8 mouse cellular contexts compared by ENCODE assay signal in the genomic region with DNA sequence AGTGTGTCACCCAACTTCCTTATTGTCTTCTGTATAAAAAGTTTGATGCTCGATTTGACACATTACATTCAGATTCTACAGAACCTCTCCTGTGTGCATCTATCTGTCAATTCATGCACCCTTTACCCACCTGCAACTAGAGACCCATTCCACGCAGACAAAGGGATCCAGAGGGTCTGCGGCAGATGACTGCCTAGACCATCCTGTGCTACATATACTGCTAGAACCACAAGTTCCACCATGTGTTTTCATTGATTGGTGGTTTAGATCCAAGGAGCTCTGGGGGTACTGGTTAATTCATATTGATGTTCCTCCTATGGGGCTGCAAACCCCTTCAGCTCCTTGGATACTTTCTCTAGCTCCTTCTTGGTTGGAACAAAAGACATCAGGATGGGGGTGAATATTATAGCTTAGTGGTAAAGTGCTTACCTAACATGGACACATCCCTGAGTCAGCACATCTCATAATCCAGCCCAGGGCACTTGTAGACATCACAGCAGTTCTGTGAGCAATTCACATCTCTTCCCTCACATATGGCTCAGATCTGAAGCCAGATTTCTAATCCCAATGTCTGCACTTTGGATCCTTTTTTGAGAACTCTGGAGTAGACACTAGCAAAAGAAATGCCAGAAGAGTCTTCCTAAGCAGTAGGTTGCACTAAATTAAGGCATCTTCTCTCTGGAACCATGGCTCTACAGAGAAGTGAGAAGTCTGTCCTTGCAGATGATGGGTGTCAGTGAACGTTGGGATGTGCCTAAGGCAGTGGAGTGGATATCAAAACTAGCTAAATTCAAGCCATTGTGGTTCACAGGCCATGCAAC.
DNase-seq lines count a peak whose midpoint lies in the region; ATAC-seq and TF ChIP-seq lines count a peak whose summit lies in the region.

No protein-coding gene starts in this region.

- no peak for TF ChIP-seq CTCF in small intestine, adult 2 months (IDR thresholded peaks at IDR 0.05; ENCODE audit: extremely low read depth, insufficient read length, insufficient replicate concordance, low read depth, low read length)

- no peaks in the 10 kb centered on the region for H3K9me3 ChIP-seq in lung, embryonic 15.5 days
- H3K9me3 ChIP-seq in embryonic facial prominence, embryonic 10.5 days, result no peaks in the 10 kb centered on the region
- H3K9me3 ChIP-seq in limb, embryonic 12.5 days, result no peaks in the 10 kb centered on the region

- H3K9ac ChIP-seq in lung, embryonic 15.5 days, result no peak overlapping the region
- no peak overlapping the region for H3K9ac ChIP-seq in limb, embryonic 12.5 days (replicated peaks)

- H3K27ac ChIP-seq in lung, embryonic 15.5 days, result peak overlapping the region; percentile 94; the same call in 1 of the 2 replicates
- H3K27ac ChIP-seq in embryonic facial prominence, embryonic 10.5 days (replicated peaks), result no peak overlapping the region
- H3K27ac ChIP-seq in limb, embryonic 12.5 days, result no peak overlapping the region
- H3K27ac ChIP-seq in small intestine, adult 2 months (ENCODE audit: insufficient read depth, low read depth, low read length), result peak overlapping the region; percentile 38; the same call in 1 of the 2 replicates

- peak overlapping the region; percentile 71 for H3K4me2 ChIP-seq in lung, embryonic 15.5 days
- H3K4me2 ChIP-seq in limb, embryonic 12.5 days, result peak overlapping the region; percentile 77

- no peak for ATAC-seq in lung, embryonic 15.5 days (ENCODE audit: borderline replicate concordance, extremely low read depth, low FRiP score, low TSS enrichment)
- ATAC-seq in limb, embryonic 12.5 days (ENCODE audit: insufficient number of reproducible peaks, insufficient read depth, low FRiP score, low TSS enrichment, low read depth), result no peak

- no peak for DNase-seq in lung, postnatal 4 days
- DNase-seq in embryonic facial prominence, embryonic 10.5 days (ENCODE audit: low spot score), result peak; percentile 34
- no peak for DNase-seq in adrenal gland, postnatal 4 days (ENCODE audit: low spot score in 2 of 2)
- no peak for DNase-seq in adrenal gland, postnatal 10 days
- no peak for DNase-seq in kidney, postnatal 4 days

- no peaks in the 10 kb centered on the region for H3K36me3 ChIP-seq in lung, embryonic 15.5 days
- no peaks in the 10 kb centered on the region for H3K36me3 ChIP-seq in embryonic facial prominence, embryonic 10.5 days (replicated peaks)
- H3K36me3 ChIP-seq in limb, embryonic 12.5 days, result no peaks in the 10 kb centered on the region
- no peaks in the 10 kb centered on the region for H3K36me3 ChIP-seq in small intestine, adult 2 months (ENCODE audit: control insufficient read depth, insufficient read depth, low read length)

- H3K4me3 ChIP-seq in lung, embryonic 15.5 days, result 0 out of 2 replicates have a peak overlapping the region, but pooled peaks have one; percentile 70
- peak overlapping the region; percentile 68 for H3K4me3 ChIP-seq in embryonic facial prominence, embryonic 10.5 days
- peak overlapping the region; percentile 64; the same call in 1 of the 2 replicates for H3K4me3 ChIP-seq in limb, embryonic 12.5 days (replicated peaks)
- H3K4me3 ChIP-seq in small intestine, adult 2 months (ENCODE audit: low read depth, low read length), result no peak overlapping the region

- no peak for TF ChIP-seq POLR2A in small intestine, adult 2 months (IDR thresholded peaks at IDR 0.05; ENCODE audit: low read depth, low read length)

- no peaks in the 10 kb centered on the region for H3K27me3 ChIP-seq in lung, embryonic 15.5 days
- no peaks in the 10 kb centered on the region for H3K27me3 ChIP-seq in embryonic facial prominence, embryonic 10.5 days (replicated peaks; ENCODE audit: low read depth, poor library complexity, severe bottlenecking)
- no peaks in the 10 kb centered on the region for H3K27me3 ChIP-seq in limb, embryonic 12.5 days
- no peaks in the 10 kb centered on the region for H3K27me3 ChIP-seq in small intestine, adult 2 months (ENCODE audit: control insufficient read depth, insufficient read depth, low read length)

- 64% methylated on average over 4 of the region's 4 CpGs for WGBS in lung, embryonic 15.5 days
- 68% methylated on average over 4 of the region's 4 CpGs for WGBS in embryonic facial prominence, embryonic 10.5 days
- WGBS in limb, embryonic 12.5 days, result 69% methylated on average over 4 of the region's 4 CpGs
- 52% methylated on average over 4 of the region's 4 CpGs for WGBS in small intestine, adult 2 months

- peaks cover 11% of the 10 kb centered on the region; the same call in 1 of the 2 replicates for H3K4me1 ChIP-seq in lung, embryonic 15.5 days
- H3K4me1 ChIP-seq in embryonic facial prominence, embryonic 10.5 days, result peaks cover 5% of the 10 kb centered on the region
- peaks cover 4% of the 10 kb centered on the region; the same call in 1 of the 2 replicates for H3K4me1 ChIP-seq in limb, embryonic 12.5 days (replicated peaks)
- H3K4me1 ChIP-seq in small intestine, adult 2 months (ENCODE audit: control insufficient read depth, insufficient read depth, insufficient read length, low read length), result peaks cover 10% of the 10 kb centered on the region; the same call in 1 of the 2 replicates

Comparison
In these comparisons a context has a peak if more than half of its experiments do, and no peak if none do; other contexts are left out.
1. H3K27ac ChIP-seq: peak in lung, embryonic 15.5 days (single experiment) and small intestine, adult 2 months (single experiment); none in embryonic facial prominence, embryonic 10.5 days (single experiment) and limb, embryonic 12.5 days (single experiment).